Mouse (Mus musculus) lung, embryonic 16.5 days (tissue): ENCODE measurements around the gene Card14. TPM values are rescaled to one million over a fixed set of nuclear protein-coding genes. Genes with fewer than 3 reads are reported as not detected.

Source experiments
- ATAC-seq: fragments of 200-750 bp; cut with Nextera tagmentation; 2 replicates; pipeline ENCODE4 v1.8.0; 2017; ENCODE audit warnings: low read depth, mild to moderate bottlenecking, moderate library complexity
- H3K27ac ChIP-seq: fragments of 300-500 bp; sonication (generic); 2 replicates; pipeline ENCODE4 v1.5.1; 2014; ENCODE audit warnings: mild to moderate bottlenecking, control low read depth, low read length
- H3K27me3 ChIP-seq: fragments of 300-500 bp; sonication (generic); 2 replicates; pipeline ENCODE4 v1.6.1; 2014; ENCODE audit warnings: low read depth, low read length, mixed read lengths; ENCODE audit not compliant: control insufficient read depth, insufficient read depth
- H3K36me3 ChIP-seq: fragments of 300-500 bp; sonication (generic); 2 replicates; pipeline ENCODE4 v1.6.1; 2014; ENCODE audit warnings: low read length; ENCODE audit not compliant: control insufficient read depth, insufficient read depth
- H3K4me1 ChIP-seq: fragments of 300-500 bp; sonication (generic); replicated peaks from 2 replicates; pipeline ENCODE4 v1.6.1; 2014; ENCODE audit warnings: low read length, mixed read lengths; ENCODE audit not compliant: control insufficient read depth, insufficient read depth
- H3K4me2 ChIP-seq: fragments of 300-500 bp; sonication (generic); 2 replicates; pipeline ENCODE4 v1.6.1; 2014; ENCODE audit warnings: low read depth, low read length, control low read depth
- H3K4me3 ChIP-seq: fragments of 300-500 bp; sonication (generic); 2 replicates; pipeline ENCODE4 v1.5.1; 2014; ENCODE audit warnings: mild to moderate bottlenecking, low read length, control low read depth
- H3K9ac ChIP-seq: fragments of 300-500 bp; sonication (generic); 2 replicates; pipeline ENCODE4 v1.6.1; 2014; ENCODE audit warnings: low read length, control low read depth
- H3K9me3 ChIP-seq: fragments of 300-500 bp; sonication (generic); 2 replicates; pipeline ENCODE4 v1.6.1; 2016; ENCODE audit warnings: low read length; ENCODE audit not compliant: control insufficient read depth
- WGBS: fragments of 180-500 bp; shearing (Covaris S2); extraction: QIAGEN DNeasy Blood & Tissue Kit; methylation state at CpG from one replicate; pipeline ENCODE4 v1.1.7; 2014; 5-methylcytosine and 5-hydroxymethylcytosine counted together
- polyA plus RNA-seq: library from polyadenylated mRNA; unstranded; fragments of >200 nt; fragmentation: Nextera tagmentation; extraction: Ambion mirVana; gene quantifications from 2 replicates; pipeline ENCODE4 v1.2.1, GENCODE M21; 2015

Gene Card14
- polyA plus RNA-seq, 1 experiment from 2014 or later, result 0.05 TPM

GRCm38 (mm10) chr11:119344865-119345264 is 37.3 kb downstream of the Card14 start:
- Histone ChIP-seq H3K27ac (no peak overlapping the region), H3K4me3 (no peak overlapping the region), H3K9me3 (no peaks in the 10 kb centered on the region), H3K9ac (no peak overlapping the region), H3K36me3 (0 out of 2 replicates have a peak, but pooled peaks cover 2% of the 10 kb centered on the region), H3K27me3 (no peaks in the 10 kb centered on the region), H3K4me2 (no peak overlapping the region), H3K4me1 (no peaks in the 10 kb centered on the region)
- WGBS, result 55% methylated on average over 6 of the region's 6 CpGs
- ATAC-seq, result no peak

- no peaks in the 10 kb centered on the region for H3K27me3 ChIP-seq
- H3K9me3 ChIP-seq, result no peaks in the 10 kb centered on the region
- no peak overlapping the region for H3K4me3 ChIP-seq
- no peak overlapping the region for H3K9ac ChIP-seq
- ATAC-seq, result no peak
- no peaks in the 10 kb centered on the region for H3K4me1 ChIP-seq
- H3K27ac ChIP-seq, result no peak overlapping the region
- WGBS, result 83% methylated on average over 4 of the region's 4 CpGs
- peaks cover 2% of the 10 kb centered on the region; the same call in 1 of the 2 replicates for H3K36me3 ChIP-seq
- no peak overlapping the region for H3K4me2 ChIP-seq
Observed at GRCm38 (mm10) chr11:119347125-119347524, 39.6 kb downstream of the Card14 start.

GRCm38 (mm10) chr11:119352113-119352512 is 44.5 kb downstream of the Card14 start:
- Histone ChIP-seq H3K27ac (no peak overlapping the region), H3K4me3 (no peak overlapping the region), H3K36me3 (no peaks in the 10 kb centered on the region; the same call in 1 of the 2 replicates), H3K27me3 (no peaks in the 10 kb centered on the region), H3K9ac (no peak overlapping the region), H3K4me1 (peaks cover 10% of the 10 kb centered on the region), H3K9me3 (no peaks in the 10 kb centered on the region), H3K4me2 (no peak overlapping the region)
- WGBS, result 59% methylated on average over 7 of the region's 7 CpGs
- ATAC-seq, result no peak

GRCm38 (mm10) chr11:119353946-119354345 is 46.4 kb downstream of the Card14 start:
- Histone ChIP-seq H3K27ac (no peak overlapping the region; the same call in 1 of the 2 replicates), H3K4me2 (no peak overlapping the region), H3K4me3 (no peak overlapping the region), H3K27me3 (no peaks in the 10 kb centered on the region), H3K9me3 (no peaks in the 10 kb centered on the region), H3K9ac (no peak overlapping the region), H3K4me1 (peaks cover 10% of the 10 kb centered on the region), H3K36me3 (no peaks in the 10 kb centered on the region; the same call in 1 of the 2 replicates)
- WGBS, result 75% methylated on average over 4 of the region's 4 CpGs
- no peak for ATAC-seq

- ATAC-seq, result peak; percentile 59
Observed at GRCm38 (mm10) chr11:119354798-119355442, 47.4 kb downstream of the Card14 start.

GRCm38 (mm10) chr11:119355443-119356385 is 48.1 kb downstream of the Card14 start, which contains the start of the genes Sgsh and Slc26a11:
Sgsh (minus strand) TSS chr11:119355536.
Slc26a11 (plus strand) TSS chr11:119355557.
- peaks cover 10% of the 10 kb centered on the region for H3K4me1 ChIP-seq
- peak within 1 kb of the TSS; percentile 90 for H3K27ac ChIP-seq
- ATAC-seq, result peak; percentile 98
- no peaks in the 10 kb centered on the region for H3K9me3 ChIP-seq
- peak within 1 kb of the TSS; percentile 71 for H3K4me3 ChIP-seq
- H3K9ac ChIP-seq, result peak within 1 kb of the TSS; percentile 82
- peak within 1 kb of the TSS; percentile 88 for H3K4me2 ChIP-seq
- WGBS, result under 1% methylated on average over 38 of the region's 40 CpGs
- H3K27me3 ChIP-seq, result no peaks in the 10 kb centered on the region
- no peaks in the 10 kb centered on the region; the same call in 1 of the 2 replicates for H3K36me3 ChIP-seq

More at GRCm38 (mm10) chr11:119354798-119355442, 47.4 kb downstream of the Card14 start:
- peak overlapping the region; percentile 82 for H3K9ac ChIP-seq
- no peaks in the 10 kb centered on the region; the same call in 1 of the 2 replicates for H3K36me3 ChIP-seq
- peaks cover 10% of the 10 kb centered on the region for H3K4me1 ChIP-seq
- peak overlapping the region; percentile 90 for H3K27ac ChIP-seq
- H3K4me2 ChIP-seq, result peak overlapping the region; percentile 88
- H3K27me3 ChIP-seq, result no peaks in the 10 kb centered on the region
- peak overlapping the region; percentile 71 for H3K4me3 ChIP-seq
- no peaks in the 10 kb centered on the region for H3K9me3 ChIP-seq
- 2% methylated on average over 23 of the region's 23 CpGs for whole genome bisulfite sequencing

- no peaks in the 10 kb centered on the region for H3K9me3 ChIP-seq
- peaks cover 10% of the 10 kb centered on the region for H3K4me1 ChIP-seq
- H3K4me2 ChIP-seq, result no peak overlapping the region
- H3K36me3 ChIP-seq, result no peaks in the 10 kb centered on the region
- no peak overlapping the region for H3K27ac ChIP-seq
- 90% methylated on average over 10 of the region's 10 CpGs for WGBS
- no peaks in the 10 kb centered on the region for H3K27me3 ChIP-seq
- no peak for ATAC-seq
- no peak overlapping the region for H3K4me3 ChIP-seq
- H3K9ac ChIP-seq, result no peak overlapping the region
Observed at GRCm38 (mm10) chr11:119359089-119359488, 51.5 kb downstream of the Card14 start.

- WGBS, result 35% methylated on average over 11 of the region's 11 CpGs
- H3K9ac ChIP-seq, result 0 out of 2 replicates have a peak overlapping the region, but pooled peaks have one; percentile 20
- H3K4me1 ChIP-seq, result no peaks in the 10 kb centered on the region
- H3K9me3 ChIP-seq, result no peaks in the 10 kb centered on the region
- no peak overlapping the region for H3K27ac ChIP-seq
- no peaks in the 10 kb centered on the region for H3K27me3 ChIP-seq
- H3K36me3 ChIP-seq, result 0 out of 2 replicates have a peak, but pooled peaks cover 3% of the 10 kb centered on the region
- no peak; the same call in 1 of the 2 replicates for ATAC-seq
- no peak overlapping the region for H3K4me3 ChIP-seq
- peak overlapping the region; percentile 19; the same call in 1 of the 2 replicates for H3K4me2 ChIP-seq
Observed at GRCm38 (mm10) chr11:119362769-119363533, 55.4 kb downstream of the Card14 start.
